Mouse (Mus musculus) midbrain, embryonic 14.5 days (tissue): ENCODE measurements at regions not wholly inside any gene's neighbourhood (a gene's known extent, or its start where the extent isn't known, plus 50 kb on each side); places are given as distances from the start of the nearest gene placed in this dataset.

Source experiments
- ATAC-seq: fragments of 200-750 bp; cut with Nextera tagmentation; 2 replicates; pipeline ENCODE4 v1.8.0; 2017; ENCODE audit warnings: moderate number of reproducible peaks, moderate library complexity; ENCODE audit not compliant: low FRiP score, low TSS enrichment
- DNase-seq: peaks from one replicate; pipeline ENCODE4 v3.0.0-alpha.2; 2015
- H3K27ac ChIP-seq: fragments of 300-500 bp; sonication (generic); replicated peaks from 2 replicates; pipeline ENCODE4 v1.5.1; 2014; ENCODE audit warnings: mild to moderate bottlenecking, low read depth, low read length, moderate library complexity
- H3K27me3 ChIP-seq: fragments of 300-500 bp; sonication (generic); 2 replicates; pipeline ENCODE4 v1.6.1; 2014; ENCODE audit warnings: low read length, control low read depth, mixed read lengths; ENCODE audit not compliant: control insufficient read depth, insufficient read depth
- H3K36me3 ChIP-seq: fragments of 300-500 bp; sonication (generic); 2 replicates; pipeline ENCODE4 v1.6.1; 2014; ENCODE audit warnings: low read length, control low read depth; ENCODE audit not compliant: control insufficient read depth, insufficient read depth
- H3K4me1 ChIP-seq: fragments of 300-500 bp; sonication (generic); 2 replicates; pipeline ENCODE4 v1.6.1; 2014; ENCODE audit warnings: mild to moderate bottlenecking, antibody characterized with exemption, low read length, control low read depth; ENCODE audit not compliant: control insufficient read depth, insufficient read depth
- H3K4me2 ChIP-seq: fragments of 300-500 bp; sonication (generic); 2 replicates; pipeline ENCODE4 v1.6.1; 2014; ENCODE audit warnings: mild to moderate bottlenecking, low read length, moderate library complexity
- H3K4me3 ChIP-seq: fragments of 300-500 bp; sonication (generic); replicated peaks from 2 replicates; pipeline ENCODE4 v1.5.1; 2014; ENCODE audit warnings: low read depth, low read length
- H3K9ac ChIP-seq: fragments of 300-500 bp; sonication (generic); replicated peaks from 2 replicates; pipeline ENCODE4 v1.6.1; 2014; ENCODE audit warnings: mild to moderate bottlenecking, low read length, moderate library complexity
- H3K9me3 ChIP-seq: fragments of 300-500 bp; sonication (generic); 2 replicates; pipeline ENCODE4 v1.6.1; 2016; ENCODE audit warnings: low read length, control low read depth, mixed read lengths; ENCODE audit not compliant: control insufficient read depth
- WGBS: fragments of 180-500 bp; shearing (Covaris S2); extraction: QIAGEN DNeasy Blood & Tissue Kit; methylation state at CpG from one replicate; pipeline ENCODE4 v1.1.7; 2014; 5-methylcytosine and 5-hydroxymethylcytosine counted together

DNA sequence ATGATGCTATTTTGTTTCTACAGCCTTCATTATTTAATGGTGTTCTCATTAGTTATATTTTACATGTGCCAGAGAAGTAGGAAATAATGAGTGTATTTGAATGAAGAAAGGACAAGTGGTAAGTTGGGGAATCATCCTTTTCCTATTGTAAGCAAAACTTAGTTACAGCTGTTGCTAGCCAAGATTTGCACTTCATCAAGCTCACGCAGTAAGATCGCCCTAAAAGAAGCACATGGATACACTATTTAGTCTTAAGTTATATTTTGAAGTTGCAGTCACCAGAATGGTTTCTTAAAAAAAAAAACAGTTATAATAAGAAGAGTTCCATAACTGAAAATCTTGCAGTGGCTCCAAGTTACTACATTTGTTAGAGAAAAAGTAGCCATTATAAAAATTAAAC, 410.3 kb upstream of the Cntn6 start:
- WGBS: 98% methylated on average over 2 of the region's 2 CpGs
- no peaks in the 10 kb centered on the region for H3K27me3 ChIP-seq

DNA sequence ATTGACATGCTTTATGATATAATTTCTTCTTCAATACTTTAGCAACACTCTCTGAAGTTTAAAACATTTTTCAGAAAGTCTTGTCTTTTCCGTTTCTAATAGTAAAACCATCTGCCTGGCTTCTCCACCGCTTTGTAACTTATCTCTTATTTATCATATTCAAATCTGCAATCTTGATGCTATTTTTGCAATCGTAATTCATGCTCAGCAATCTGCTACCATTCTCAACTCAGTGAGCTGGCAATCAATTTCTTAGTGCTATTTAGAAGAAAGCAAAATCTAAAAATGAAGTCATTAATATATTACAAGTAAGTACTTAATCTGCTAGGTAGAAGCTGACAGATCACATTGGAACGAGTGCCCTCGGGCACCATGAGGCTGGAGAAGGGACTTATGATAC, 384.2 kb upstream of the Cntn6 start:
- H3K4me3 ChIP-seq: no peak overlapping the region
- H3K4me2 ChIP-seq: no peak overlapping the region
- ATAC-seq (no peak), DNase-seq (no peak)
- no peaks in the 10 kb centered on the region for H3K36me3 ChIP-seq
- WGBS: 82% methylated on average over 5 of the region's 5 CpGs
- H3K9ac ChIP-seq: no peak overlapping the region
- no peak overlapping the region for H3K27ac ChIP-seq
- no peaks in the 10 kb centered on the region for H3K27me3 ChIP-seq
- no peaks in the 10 kb centered on the region for H3K4me1 ChIP-seq
- H3K9me3 ChIP-seq: no peaks in the 10 kb centered on the region

More for the DNA sequence above, 410.3 kb upstream of the Cntn6 start:
- DNase-seq (no peak), ATAC-seq (no peak)
- Histone ChIP-seq H3K36me3 (no peaks in the 10 kb centered on the region), H3K9me3 (no peaks in the 10 kb centered on the region), H3K27ac (no peak overlapping the region), H3K4me2 (no peak overlapping the region), H3K4me1 (no peaks in the 10 kb centered on the region), H3K9ac (no peak overlapping the region), H3K4me3 (no peak overlapping the region)
